Mouse (Mus musculus): ENCODE measurements at regions not wholly inside any gene's neighbourhood (a gene's known extent, or its start where the extent isn't known, plus 50 kb on each side); places are given as distances from the start of the nearest gene placed in this dataset.

DNA sequence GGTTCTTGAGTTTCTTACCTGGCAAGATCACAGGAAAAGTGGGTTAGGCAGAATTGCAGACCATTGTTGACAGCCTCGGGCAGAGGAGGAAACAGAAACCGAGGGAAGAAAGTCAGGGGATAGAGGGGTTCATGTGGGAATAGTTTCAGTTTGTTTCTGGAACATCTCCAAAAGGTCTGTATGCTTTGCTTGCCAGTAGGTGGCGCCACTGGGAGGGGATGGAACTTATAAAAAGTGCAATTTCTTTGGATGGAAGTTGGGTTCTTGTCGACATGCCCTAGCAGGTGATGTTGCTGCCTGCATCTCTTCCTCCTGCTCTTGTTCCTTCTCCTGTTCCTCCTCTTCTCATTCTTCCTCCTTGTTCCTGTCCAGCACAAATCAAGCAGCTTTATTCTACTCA is 94.3 kb upstream of the Arrdc4 start:
- peak; percentile 30 for DNase-seq

DNA sequence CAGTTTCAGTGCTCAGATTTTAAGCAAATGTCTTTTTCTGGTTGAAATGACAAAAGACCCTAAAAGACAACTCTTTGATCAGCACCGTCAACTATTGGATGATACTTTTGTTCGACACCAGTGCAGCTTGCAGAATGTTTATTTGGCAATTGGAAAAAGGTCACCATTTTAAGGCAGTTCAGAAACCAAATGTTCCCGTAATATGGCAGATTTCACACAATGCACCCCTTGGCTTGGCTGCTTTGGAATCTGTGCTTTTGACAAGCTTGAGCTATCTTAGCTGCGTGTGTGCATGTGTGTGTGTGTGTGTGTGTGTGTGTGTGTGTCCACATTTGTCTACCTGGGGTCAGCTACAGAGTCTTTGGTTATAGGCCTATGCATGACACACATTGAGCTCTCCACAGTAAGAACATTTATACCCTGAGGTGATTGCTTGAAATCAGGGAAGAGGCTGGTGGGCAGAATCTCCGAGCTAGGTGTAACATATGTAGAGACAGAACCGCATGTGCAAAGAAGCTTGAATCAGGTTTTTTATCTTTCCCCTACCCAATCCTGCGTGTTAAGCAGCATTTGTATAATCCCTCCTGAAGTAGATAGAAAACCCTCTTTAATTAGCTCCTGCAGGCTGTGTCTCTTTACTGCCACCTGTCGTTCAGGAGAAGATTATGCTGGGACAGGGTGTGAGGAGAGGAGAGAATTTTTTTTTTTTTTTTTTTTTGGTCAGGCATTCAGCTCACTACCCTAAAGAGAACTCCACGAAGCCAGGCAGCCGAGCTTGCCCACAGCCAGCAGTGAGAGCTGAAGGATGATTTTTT is 85.1 kb upstream of the Arrdc4 start:
- DNase-seq: no peak

DNA sequence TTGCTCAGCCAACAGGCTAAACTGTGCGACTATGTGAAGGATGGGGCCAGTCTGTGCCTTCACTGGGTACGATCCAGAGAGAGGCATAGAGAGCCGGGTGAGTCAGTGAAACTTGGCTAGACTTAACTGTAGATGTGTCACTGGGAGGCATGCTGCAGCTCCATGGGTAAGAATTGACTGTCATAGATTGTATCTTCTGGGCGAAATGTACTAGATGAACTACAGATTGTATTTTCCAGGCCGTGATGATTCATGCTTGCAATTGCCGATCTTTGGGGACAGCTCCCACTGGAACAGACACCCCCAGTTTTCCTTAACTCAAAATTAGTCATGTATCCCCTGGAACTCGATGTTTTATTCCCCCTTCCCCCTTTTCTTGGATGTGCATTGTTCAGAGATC is 84.5 kb upstream of the Arrdc4 start:
- DNase-seq: no peak

DNA sequence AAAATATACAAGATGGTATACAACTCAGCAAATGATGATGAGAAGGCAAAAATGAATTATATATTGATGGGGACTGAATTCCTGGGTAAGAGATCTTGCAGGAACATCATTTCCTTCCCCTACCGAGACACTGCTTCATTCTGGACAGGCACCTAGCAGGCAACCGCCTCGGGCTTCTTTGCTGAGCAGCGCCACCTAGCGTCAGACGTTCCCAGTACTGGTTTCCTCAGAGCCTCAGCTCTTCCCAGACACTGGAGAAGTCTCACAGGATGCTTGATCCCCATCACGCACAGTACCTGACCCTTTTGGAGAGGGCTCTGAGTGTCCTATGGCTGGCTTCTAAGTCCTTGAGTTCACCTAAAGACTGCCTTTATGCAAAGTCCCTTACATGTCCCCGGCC is 80.8 kb upstream of the Arrdc4 start:
- peak; percentile 99 for DNase-seq

DNA sequence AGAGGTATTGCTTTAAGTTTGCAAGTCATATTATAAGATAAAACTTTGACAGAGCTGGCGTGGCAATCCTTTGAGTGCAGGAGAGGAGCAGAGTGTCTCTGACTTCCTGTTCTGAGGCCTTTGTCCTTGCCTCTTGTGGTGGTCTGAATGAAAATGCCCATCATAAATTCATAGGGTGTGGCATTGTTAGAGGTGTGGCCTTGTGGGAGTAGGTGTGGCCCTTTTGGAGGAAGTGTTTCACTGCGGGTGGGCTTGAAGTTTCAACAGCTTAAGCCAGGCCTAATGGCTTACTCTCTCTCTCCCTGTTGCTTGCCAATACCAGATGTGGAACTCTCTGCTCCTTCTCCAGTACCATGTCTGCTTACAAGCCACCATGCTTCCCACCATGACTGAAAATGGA is 75.4 kb upstream of the Arrdc4 start:
- no peak for DNase-seq

DNA sequence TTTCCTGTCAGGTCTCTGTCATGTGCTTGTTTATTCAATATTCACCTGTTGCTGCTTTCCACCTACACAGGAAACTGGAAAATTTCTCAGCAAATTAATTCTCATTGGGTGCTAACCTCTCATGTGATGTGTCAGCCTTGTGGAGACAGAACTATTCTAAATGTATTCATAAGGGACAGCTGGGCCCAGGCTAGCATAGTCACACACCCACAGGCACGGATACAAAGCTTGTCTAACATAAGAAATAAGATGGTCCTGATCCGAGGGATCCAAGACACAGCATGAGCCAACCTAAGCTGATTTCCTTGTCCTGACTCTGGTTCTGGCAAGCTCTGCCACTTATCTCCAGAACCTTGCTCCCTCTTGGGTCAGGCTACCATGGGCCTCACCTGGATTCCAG is 74.6 kb upstream of the Arrdc4 start:
- DNase-seq: no peak

DNA sequence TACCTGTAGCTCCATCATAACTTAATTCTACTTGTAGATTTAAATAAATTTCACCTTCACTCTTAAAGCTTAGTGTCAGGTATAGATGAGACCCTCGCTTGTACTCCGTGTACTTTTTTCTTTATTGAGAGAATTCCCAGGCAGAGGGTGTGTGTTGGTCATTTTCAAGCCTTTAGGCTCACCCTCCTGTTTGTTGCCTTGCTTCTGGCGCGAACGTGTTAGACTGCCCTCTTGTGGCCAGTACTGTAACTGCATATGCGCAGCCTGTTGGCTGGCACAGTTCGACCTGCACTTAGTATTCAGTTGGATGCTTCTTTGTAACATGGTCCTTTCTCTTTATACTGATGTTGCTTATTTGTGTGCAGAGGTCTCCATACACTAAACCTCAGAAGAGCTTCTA is 74.1 kb upstream of the Arrdc4 start:
- peak; percentile 59 for DNase-seq

DNA sequence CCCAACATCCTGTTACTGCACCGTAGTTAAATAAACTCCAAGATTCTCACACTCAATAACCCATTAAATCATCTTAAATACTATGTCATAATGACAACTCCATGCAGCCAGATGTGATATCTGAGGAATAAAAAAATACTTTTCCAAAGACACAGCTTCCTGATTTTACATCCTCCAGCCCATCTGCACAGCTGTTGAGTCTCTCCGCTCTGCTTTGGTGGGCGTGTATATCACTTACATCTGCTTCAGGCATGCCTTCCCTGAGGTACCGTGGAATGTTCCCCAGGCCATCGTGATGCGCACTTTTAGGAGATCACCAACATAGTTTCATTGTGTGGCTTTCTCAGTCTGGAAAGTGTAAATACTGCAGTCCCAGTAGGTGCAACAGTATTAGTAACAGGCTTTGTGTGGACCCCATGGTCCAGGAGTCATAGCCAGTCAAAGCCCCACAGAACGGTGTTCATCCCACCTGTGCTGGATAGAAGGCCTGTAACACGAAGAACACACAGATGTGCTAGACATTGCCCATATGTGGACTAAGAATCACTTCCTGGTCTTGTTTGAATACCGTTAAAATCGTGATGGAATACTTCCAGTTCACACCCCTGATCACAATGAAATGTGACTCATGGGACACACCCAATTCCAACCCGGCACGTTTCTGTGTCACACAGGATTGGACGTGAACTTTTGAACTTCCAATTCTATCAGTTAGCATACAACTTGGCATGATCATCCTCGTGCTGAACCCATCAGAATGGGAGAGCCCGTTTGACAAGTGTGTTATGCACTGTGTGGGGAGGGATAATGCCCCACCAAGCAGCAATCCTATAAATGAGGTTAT is 66.0 kb upstream of the Arrdc4 start:
- no peak for DNase-seq

DNA sequence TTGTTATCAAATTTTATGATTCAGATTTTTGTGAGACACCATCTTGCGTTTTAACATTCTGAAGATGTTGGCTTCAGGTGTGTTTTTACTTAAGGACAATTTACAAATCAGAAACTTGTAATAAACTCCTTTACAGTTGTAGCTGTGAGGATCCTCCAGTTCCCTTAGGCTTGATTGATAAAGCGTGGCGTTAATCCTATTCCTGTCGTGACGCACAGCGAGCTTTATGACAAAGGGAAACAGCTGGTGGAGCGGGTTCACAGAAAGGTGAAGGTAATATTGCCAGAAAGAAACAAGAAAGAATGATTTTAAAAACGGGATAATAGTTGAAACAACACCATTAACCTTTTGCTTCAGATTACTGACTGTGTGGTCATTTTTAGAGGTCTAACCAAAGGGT is 60.7 kb upstream of the Arrdc4 start:
- DNase-seq: no peak
